Comparison of ENCODE assay signal across 11 mouse cellular contexts in genomic region chr12:9174327-9174726, GRCm38 (mm10).
DNase-seq lines count a peak whose midpoint lies in the region; ATAC-seq and TF ChIP-seq lines count a peak whose summit lies in the region.
"Had no signal": no experiment of that assay in that cellular context is flagged by ENCODE, and none has a peak within 500 bp of the region (broad histone marks: within the 10 kb centered on the region; RNA-seq: fewer than 3 reads in every experiment).

No protein-coding gene starts in this region.

- H3K9me3 ChIP-seq in limb, embryonic 11.5 days (ENCODE audit: control insufficient read depth, low read length) = no peaks in the 10 kb centered on the region
- H3K9me3 ChIP-seq in limb, embryonic 10.5 days (replicated peaks) = no peaks in the 10 kb centered on the region
- no peaks in the 10 kb centered on the region for H3K9me3 ChIP-seq in embryonic facial prominence, embryonic 10.5 days
- H3K9me3 ChIP-seq: forebrain, embryonic 12.5 days had no signal

- 51% methylated on average over 9 of the region's 9 CpGs for WGBS in limb, embryonic 11.5 days
- WGBS in limb, embryonic 10.5 days = 55% methylated on average over 9 of the region's 9 CpGs
- 43% methylated on average over 9 of the region's 9 CpGs for WGBS in embryonic facial prominence, embryonic 10.5 days

- TF ChIP-seq POLR2A in myocyte (IDR thresholded peaks at IDR 0.05; ENCODE audit: insufficient read length, low read depth) = no peak

- no peak overlapping the region for H3K4me2 ChIP-seq in limb, embryonic 11.5 days (ENCODE audit: low read depth, severe bottlenecking)
- H3K4me2 ChIP-seq in myocyte (ENCODE audit: low read depth) = peak overlapping the region; percentile 32
- H3K4me2 ChIP-seq: forebrain, embryonic 12.5 days had no signal

- H3K27me3 ChIP-seq in limb, embryonic 11.5 days (ENCODE audit: control insufficient read depth, insufficient read depth, low read length) = no peaks in the 10 kb centered on the region
- H3K27me3 ChIP-seq in limb, embryonic 10.5 days (ENCODE audit: low read depth, poor library complexity, severe bottlenecking) = no peaks in the 10 kb centered on the region
- H3K27me3 ChIP-seq in embryonic facial prominence, embryonic 10.5 days (replicated peaks; ENCODE audit: low read depth, poor library complexity, severe bottlenecking) = no peaks in the 10 kb centered on the region
- no peaks in the 10 kb centered on the region for H3K27me3 ChIP-seq in myocyte (ENCODE audit: control insufficient read depth, insufficient read depth, insufficient read length)
- H3K27me3 ChIP-seq: forebrain, embryonic 12.5 days had no signal

- 0 out of 2 replicates have a peak, but pooled peaks cover 3% of the 10 kb centered on the region for H3K4me1 ChIP-seq in limb, embryonic 11.5 days (ENCODE audit: control insufficient read depth, insufficient read depth, low read length)
- peaks cover 16% of the 10 kb centered on the region for H3K4me1 ChIP-seq in limb, embryonic 10.5 days
- H3K4me1 ChIP-seq in embryonic facial prominence, embryonic 10.5 days = peaks cover 21% of the 10 kb centered on the region
- H3K4me1 ChIP-seq: forebrain, embryonic 12.5 days had no signal

- no peaks in the 10 kb centered on the region for H3K79me2 ChIP-seq in myocyte (ENCODE audit: control insufficient read depth, insufficient read depth)

- no peaks in the 10 kb centered on the region for H3K36me3 ChIP-seq in limb, embryonic 11.5 days (ENCODE audit: control insufficient read depth, insufficient read depth, low read length)
- no peaks in the 10 kb centered on the region for H3K36me3 ChIP-seq in limb, embryonic 10.5 days
- no peaks in the 10 kb centered on the region for H3K36me3 ChIP-seq in embryonic facial prominence, embryonic 10.5 days (replicated peaks)
- no peaks in the 10 kb centered on the region for H3K36me3 ChIP-seq in myocyte (ENCODE audit: control insufficient read depth, insufficient read depth)
- H3K36me3 ChIP-seq: forebrain, embryonic 12.5 days had no signal

- H3ac ChIP-seq in myocyte (ENCODE audit: control insufficient read depth, insufficient read length) = no peak overlapping the region

- no peak overlapping the region for H3K4me3 ChIP-seq in limb, embryonic 11.5 days (ENCODE audit: low read depth, low read length)
- H3K4me3 ChIP-seq in limb, embryonic 10.5 days = no peak overlapping the region
- no peak overlapping the region for H3K4me3 ChIP-seq in embryonic facial prominence, embryonic 10.5 days
- H3K4me3 ChIP-seq in myocyte = no peak overlapping the region
- H3K4me3 ChIP-seq: forebrain, embryonic 12.5 days had no signal

- H3K9ac ChIP-seq in limb, embryonic 11.5 days (ENCODE audit: low read length) = no peak overlapping the region
- H3K9ac ChIP-seq: forebrain, embryonic 12.5 days; liver, embryonic 14.5 days had no signal

- no peak overlapping the region for H3K27ac ChIP-seq in limb, embryonic 11.5 days (replicated peaks; ENCODE audit: low read depth, low read length)
- H3K27ac ChIP-seq in limb, embryonic 10.5 days = no peak overlapping the region
- no peak overlapping the region for H3K27ac ChIP-seq in embryonic facial prominence, embryonic 10.5 days (replicated peaks)
- H3K27ac ChIP-seq: forebrain, embryonic 12.5 days; liver, embryonic 14.5 days had no signal

- DNase-seq in limb, embryonic 11.5 days (ENCODE audit: low spot score) = peak; percentile 40
- no peak for DNase-seq in limb, embryonic 10.5 days (ENCODE audit: low spot score)
- DNase-seq in NIH3T3 (ENCODE audit: low read depth) = peak; percentile 50
- DNase-seq in embryonic facial prominence, embryonic 10.5 days (ENCODE audit: low spot score) = peak; percentile 47
- no peak for DNase-seq in cerebellum, postnatal 14 days
- DNase-seq: gastrocnemius, postnatal 10 days had no signal

- ATAC-seq in limb, embryonic 11.5 days (ENCODE audit: insufficient number of reproducible peaks, low FRiP score, low TSS enrichment, low read depth) = no peak
- ATAC-seq in monocyte, adult 5-6 weeks (replicated peaks; ENCODE audit: insufficient number of reproducible peaks, low FRiP score, low TSS enrichment, poor library complexity, severe bottlenecking) = no peak
- ATAC-seq: inflammation-experienced regulatory T-cells, adult 6 months had no signal

TF ChIP-seq in myocyte, 11 proteins besides CTCF, POLR2A, EP300 and RAD21:
- TF ChIP-seq SRF (IDR thresholded peaks at IDR 0.05; ENCODE audit: control insufficient read depth, insufficient read length, low read depth) (no peak), MYOD1 (IDR thresholded peaks at IDR 0.05; ENCODE audit: control insufficient read depth in 1 of 3, insufficient read length in 2 of 3, low read depth in 2 of 3) (no peak), E2F4 (IDR thresholded peaks at IDR 0.05; ENCODE audit: insufficient read depth) (no peak), POLR2AphosphoS2 (IDR thresholded peaks at IDR 0.05; ENCODE audit: insufficient read length, low read depth) (no peak), TCF3 (IDR thresholded peaks at IDR 0.05; ENCODE audit: insufficient read length, low read depth) (no peak), USF1 (IDR thresholded peaks at IDR 0.05; ENCODE audit: low read depth) (no peak), MAX (IDR thresholded peaks at IDR 0.05; ENCODE audit: low read depth) (no peak), MYOG (IDR thresholded peaks at IDR 0.05; ENCODE audit: control insufficient read depth in 1 of 3, insufficient read depth in 1 of 3, insufficient read length in 2 of 3, low read depth in 2 of 3) (no peak), CEBPB (IDR thresholded peaks at IDR 0.05; ENCODE audit: insufficient read depth, poor library complexity, severe bottlenecking) (no peak)

Comparison
In these comparisons a context has a peak if more than half of its experiments do, and no peak if none do; other contexts are left out.
1. DNase-seq: peak in limb, embryonic 11.5 days (single experiment), NIH3T3 (single experiment) and embryonic facial prominence, embryonic 10.5 days (single experiment); none in limb, embryonic 10.5 days (single experiment) and cerebellum, postnatal 14 days (0 of 2).